Mouse (Mus musculus): Measurements from ENCODE around the gene Taf10. TPM values are rescaled to one million over a fixed set of nuclear protein-coding genes. Genes with fewer than 3 reads are reported as not detected.

Taf10 gene
- polyA plus RNA-seq, 1 experiment from 2014 or later: 154 TPM

DNA sequence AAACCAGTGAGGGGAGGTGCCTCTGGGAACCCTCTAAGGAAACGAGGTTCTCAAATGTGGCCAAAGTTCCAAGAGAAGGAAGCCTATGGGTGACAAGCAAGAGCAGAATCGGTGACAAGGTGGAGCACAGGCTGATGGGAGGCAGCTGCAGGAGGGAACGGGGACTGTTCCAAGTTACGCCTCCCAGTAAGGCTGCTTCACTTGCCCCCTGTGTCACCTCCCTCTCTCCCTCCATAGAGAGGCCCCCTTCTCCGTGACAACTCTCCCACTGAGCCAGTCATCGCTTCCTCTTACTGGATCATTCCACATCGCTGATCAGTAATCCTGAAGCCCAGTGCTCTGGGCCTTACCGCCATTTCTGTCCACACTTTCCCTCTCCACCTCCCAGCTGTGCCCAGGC is 30.5 kb upstream of the Taf10 start:
- H3K9me3 ChIP-seq: no peaks in the 10 kb centered on the region
- no peak overlapping the region for H3K27ac ChIP-seq (replicated peaks)
- H3K27me3 ChIP-seq (replicated peaks; ENCODE audit: low read depth, poor library complexity, severe bottlenecking): no peaks in the 10 kb centered on the region
- no peak for DNase-seq (ENCODE audit: low spot score)
- peaks cover 85% of the 10 kb centered on the region for H3K36me3 ChIP-seq (replicated peaks)
- H3K4me3 ChIP-seq: no peak overlapping the region
- WGBS: 61% methylated on average over 8 of the region's 8 CpGs
- peaks cover 41% of the 10 kb centered on the region for H3K4me1 ChIP-seq

DNA sequence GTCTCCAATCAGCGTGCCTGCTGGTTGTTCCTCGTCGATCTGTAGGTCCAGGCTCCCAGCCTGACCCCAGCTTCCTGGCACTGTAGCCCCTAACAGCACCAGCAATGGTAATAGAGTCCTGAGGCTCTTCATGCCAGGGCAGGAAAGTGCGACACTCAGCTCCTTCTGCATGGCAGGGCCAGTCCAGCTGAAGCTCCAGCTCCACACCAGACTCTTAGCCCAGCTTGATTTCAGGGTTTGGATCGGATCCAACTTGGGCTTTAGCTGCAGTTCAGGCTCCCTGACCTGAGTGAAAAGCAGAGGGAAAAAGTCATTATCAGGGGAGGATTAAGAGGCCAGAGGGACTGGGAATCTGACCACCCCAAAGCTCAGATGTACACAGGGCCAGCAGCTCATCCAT is 28.9 kb upstream of the Taf10 start:
- Histone ChIP-seq H3K27me3 (replicated peaks; ENCODE audit: low read depth, poor library complexity, severe bottlenecking) (no peaks in the 10 kb centered on the region), H3K4me1 (peaks cover 36% of the 10 kb centered on the region), H3K9me3 (no peaks in the 10 kb centered on the region), H3K27ac (replicated peaks) (no peak overlapping the region), H3K36me3 (replicated peaks) (peaks cover 90% of the 10 kb centered on the region), H3K4me3 (no peak overlapping the region)
- DNase-seq (ENCODE audit: low spot score): no peak
- WGBS: 88% methylated on average over 5 of the region's 5 CpGs

DNA sequence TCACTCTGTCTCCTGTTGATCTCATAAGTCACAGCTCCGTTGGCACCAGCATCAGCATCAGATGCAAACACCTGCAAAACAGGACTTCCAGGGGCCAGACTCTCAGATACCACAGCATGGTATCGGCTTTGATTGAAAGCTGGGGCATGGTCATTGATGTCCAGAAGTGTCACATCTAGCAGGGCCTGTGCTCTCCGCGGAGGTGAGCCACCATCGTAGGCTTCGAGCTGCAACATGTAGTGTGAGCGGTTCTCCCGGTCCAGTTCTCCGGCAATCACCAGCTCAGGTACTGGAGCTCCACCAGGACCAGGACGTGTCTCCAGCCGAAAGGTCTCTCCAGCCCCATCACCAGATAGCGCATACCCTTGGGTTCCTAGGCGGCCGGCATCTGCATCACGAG is 28.2 kb upstream of the Taf10 start:
- Histone ChIP-seq H3K4me3 (no peak overlapping the region), H3K9me3 (no peaks in the 10 kb centered on the region), H3K4me1 (peaks cover 36% of the 10 kb centered on the region), H3K27me3 (replicated peaks; ENCODE audit: low read depth, poor library complexity, severe bottlenecking) (no peaks in the 10 kb centered on the region), H3K36me3 (replicated peaks) (peaks cover 93% of the 10 kb centered on the region), H3K27ac (replicated peaks) (no peak overlapping the region)
- no peak for DNase-seq (ENCODE audit: low spot score)
- 94% methylated on average over 15 of the region's 15 CpGs for WGBS

DNA sequence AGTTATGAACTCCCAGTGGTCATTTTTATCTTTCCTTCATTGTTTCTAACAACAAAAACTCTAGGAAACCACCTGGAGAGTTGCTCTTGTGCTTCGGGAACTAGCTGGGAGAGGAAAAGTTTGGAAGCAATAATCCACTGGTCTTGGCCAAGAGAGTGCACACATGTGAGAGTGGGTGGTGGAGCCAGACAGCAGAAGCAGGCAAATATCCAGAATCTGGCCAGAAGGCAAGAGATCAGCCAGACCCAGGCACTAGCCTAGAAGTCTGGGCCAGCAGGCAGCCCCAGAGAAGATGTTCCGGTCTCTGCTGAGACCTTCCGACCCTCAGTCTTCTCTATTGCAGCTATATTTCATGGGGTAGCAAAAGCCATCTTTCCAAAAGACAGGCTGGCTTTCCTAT is 25.8 kb upstream of the Taf10 start:
- Histone ChIP-seq H3K4me3 (no peak overlapping the region), H3K9me3 (no peaks in the 10 kb centered on the region), H3K27ac (replicated peaks) (no peak overlapping the region), H3K27me3 (replicated peaks; ENCODE audit: low read depth, poor library complexity, severe bottlenecking) (peaks cover 9% of the 10 kb centered on the region), H3K4me1 (peaks cover 27% of the 10 kb centered on the region), H3K36me3 (replicated peaks) (peaks cover 94% of the 10 kb centered on the region)
- DNase-seq (ENCODE audit: low spot score): no peak
- 93% methylated on average over 3 of the region's 3 CpGs for WGBS

DNA sequence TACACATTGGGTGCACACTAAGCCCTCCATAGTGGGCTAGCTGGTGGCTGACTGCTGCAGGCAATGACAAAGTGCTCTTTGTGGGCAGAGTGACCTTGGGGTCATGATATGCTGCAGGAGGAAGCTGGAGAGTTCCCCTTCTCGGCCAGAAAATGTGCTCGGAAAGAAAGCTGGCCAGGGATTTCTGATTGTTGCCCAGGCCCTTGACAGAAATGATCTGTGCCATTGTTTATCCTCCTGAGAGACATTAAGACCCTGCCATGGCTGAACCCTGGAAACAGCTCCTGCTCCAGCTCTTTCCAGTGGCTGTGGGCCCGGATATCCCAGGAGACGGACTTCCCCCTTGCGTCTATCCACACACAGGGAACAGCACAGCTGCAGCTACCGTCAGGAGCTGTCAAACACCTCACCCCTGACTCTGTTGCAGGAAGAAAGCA is 23.6 kb upstream of the Taf10 start:
- peaks cover 31% of the 10 kb centered on the region for H3K27me3 ChIP-seq (replicated peaks; ENCODE audit: low read depth, poor library complexity, severe bottlenecking)
- 15% methylated on average over 6 of the region's 6 CpGs for WGBS
- H3K36me3 ChIP-seq (replicated peaks): peaks cover 98% of the 10 kb centered on the region
- H3K4me1 ChIP-seq: peaks cover 25% of the 10 kb centered on the region
- peak; percentile 57 for DNase-seq (ENCODE audit: low spot score)
- no peaks in the 10 kb centered on the region for H3K9me3 ChIP-seq
- peak overlapping the region; percentile 25 for H3K4me3 ChIP-seq
- H3K27ac ChIP-seq (replicated peaks): peak overlapping the region; percentile 36; the same call in 1 of the 2 replicates

DNA sequence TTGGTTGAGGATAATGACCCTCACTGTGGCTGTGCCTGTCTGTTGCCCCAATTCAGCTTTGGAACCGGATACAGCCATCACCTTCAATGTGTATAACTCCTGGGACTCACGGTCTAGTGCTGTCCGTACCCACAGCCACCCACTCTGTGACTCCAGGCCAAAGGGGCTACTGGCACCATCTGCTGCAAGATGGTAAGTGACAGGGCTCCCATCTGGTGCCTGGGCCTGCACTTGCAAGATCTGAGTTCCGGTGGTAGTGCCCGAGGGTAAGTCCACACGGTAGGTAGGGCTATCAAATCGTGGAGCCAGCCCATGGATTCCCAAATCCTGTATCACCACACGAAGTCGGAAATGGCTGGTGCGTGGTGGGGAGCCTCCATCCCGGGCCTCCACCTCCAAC is 20.2 kb upstream of the Taf10 start:
- Histone ChIP-seq H3K27ac (replicated peaks) (no peak overlapping the region), H3K4me1 (peaks cover 34% of the 10 kb centered on the region), H3K4me3 (no peak overlapping the region), H3K9me3 (no peaks in the 10 kb centered on the region), H3K36me3 (replicated peaks) (peaks cover 93% of the 10 kb centered on the region), H3K27me3 (replicated peaks; ENCODE audit: low read depth, poor library complexity, severe bottlenecking) (peaks cover 53% of the 10 kb centered on the region)
- DNase-seq (ENCODE audit: low spot score): no peak
- WGBS: 93% methylated on average over 11 of the region's 11 CpGs

DNA sequence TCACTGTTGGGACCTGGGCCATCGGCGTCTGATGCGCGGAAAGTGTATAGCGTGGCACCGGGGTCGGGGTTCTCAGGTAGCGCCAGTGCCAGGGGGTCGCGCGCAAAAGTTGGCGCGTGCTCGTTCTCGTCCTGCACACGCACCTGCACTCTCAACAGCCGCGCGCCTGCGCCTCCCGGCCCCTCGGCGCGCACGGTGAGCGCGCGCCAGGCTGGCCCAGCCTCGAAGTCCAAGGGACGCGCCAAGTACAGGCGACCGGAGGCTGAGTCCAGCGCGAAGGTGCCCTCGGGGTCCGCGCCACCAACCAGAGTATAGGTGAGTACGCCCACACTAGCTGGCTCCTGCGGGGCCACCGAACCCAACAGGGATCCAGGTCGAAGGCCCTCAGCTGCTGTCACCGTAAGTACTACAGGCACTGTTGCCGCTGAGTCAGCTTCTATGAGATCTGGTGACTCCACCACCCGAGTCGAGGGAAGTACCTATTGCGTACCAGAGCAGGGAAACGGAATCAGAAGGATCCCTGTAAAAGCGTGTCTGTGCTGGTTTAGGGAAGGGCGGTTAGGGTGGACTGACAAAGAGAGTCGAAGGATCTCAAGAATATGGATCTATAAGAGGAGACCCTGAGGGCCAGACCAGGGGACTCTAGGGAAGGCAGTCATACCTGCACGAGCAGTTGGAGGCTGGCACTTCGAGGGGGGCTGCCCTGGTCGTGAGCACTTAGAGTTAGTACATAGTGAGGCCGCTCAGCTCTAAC is 18.5 kb upstream of the Taf10 start:
- H3K4me3 ChIP-seq: peak overlapping the region; percentile 45
- H3K9me3 ChIP-seq: no peaks in the 10 kb centered on the region
- DNase-seq (ENCODE audit: low spot score): no peak
- peaks cover 53% of the 10 kb centered on the region for H3K27me3 ChIP-seq (replicated peaks; ENCODE audit: low read depth, poor library complexity, severe bottlenecking)
- 16% methylated on average over 55 of the region's 55 CpGs for WGBS
- no peak overlapping the region for H3K27ac ChIP-seq (replicated peaks)
- H3K4me1 ChIP-seq: peaks cover 19% of the 10 kb centered on the region
- peaks cover 94% of the 10 kb centered on the region for H3K36me3 ChIP-seq (replicated peaks)

DNA sequence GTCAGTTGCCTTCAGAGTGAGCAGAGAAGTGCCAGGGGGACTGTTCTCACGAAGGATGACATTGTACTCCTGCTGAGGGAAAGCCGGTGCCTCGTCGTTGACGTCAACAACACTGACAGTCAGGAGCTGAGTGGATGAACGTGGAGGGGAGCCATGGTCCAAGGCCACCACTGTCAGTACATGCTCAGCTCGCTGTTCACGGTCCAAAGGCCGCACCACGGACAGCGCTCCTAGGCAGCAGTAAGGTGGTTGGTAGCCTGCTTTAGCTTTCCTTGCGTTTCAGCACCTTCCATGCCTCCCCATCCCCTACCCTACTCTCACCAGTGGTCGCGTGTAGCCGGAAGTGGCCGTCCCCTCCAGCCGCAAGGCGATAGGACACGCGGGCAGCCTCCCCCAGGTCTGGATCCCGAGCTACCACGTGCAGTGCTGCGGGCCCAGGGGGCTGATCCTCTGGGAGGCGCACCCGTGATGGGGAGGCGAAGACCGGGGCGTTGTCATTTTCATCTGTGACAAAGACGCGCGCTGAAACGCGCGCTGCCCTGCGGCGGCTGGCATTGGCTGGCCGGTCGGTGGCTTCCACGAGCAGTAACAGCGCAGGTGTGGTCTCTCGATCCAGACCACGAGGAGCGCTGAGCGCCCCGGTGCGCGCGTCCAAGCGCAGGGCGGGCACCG is 17.8 kb upstream of the Taf10 start:
- WGBS: 18% methylated on average over 51 of the region's 51 CpGs

DNA sequence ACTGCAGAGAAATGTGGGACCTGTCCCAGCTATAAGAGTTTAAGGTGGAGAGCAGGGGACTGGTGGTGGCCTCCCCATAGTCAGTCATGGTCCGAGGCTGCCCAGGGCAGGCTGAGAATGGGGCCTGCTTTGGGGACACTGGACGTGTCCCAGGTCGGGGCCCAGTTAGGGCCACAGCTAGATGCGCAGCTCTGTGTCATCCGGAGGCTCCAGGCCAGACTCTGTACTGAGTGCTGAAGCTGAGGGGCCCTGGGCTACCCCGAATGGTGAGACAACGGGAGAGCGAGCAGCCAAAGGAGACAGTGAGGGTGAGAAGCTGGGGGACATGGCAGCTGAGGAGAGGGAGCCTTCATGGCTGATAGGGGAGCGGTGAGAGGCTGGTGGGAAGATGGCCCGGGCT is 9.1 kb upstream of the Taf10 start:
- no peaks in the 10 kb centered on the region for H3K27me3 ChIP-seq (replicated peaks; ENCODE audit: low read depth, poor library complexity, severe bottlenecking)
- peaks cover 14% of the 10 kb centered on the region for H3K4me1 ChIP-seq
- DNase-seq (ENCODE audit: low spot score): no peak
- 93% methylated on average over 10 of the region's 10 CpGs for WGBS
- H3K27ac ChIP-seq (replicated peaks): no peak overlapping the region
- no peaks in the 10 kb centered on the region for H3K9me3 ChIP-seq
- H3K36me3 ChIP-seq (replicated peaks): peaks cover 72% of the 10 kb centered on the region
- no peak overlapping the region for H3K4me3 ChIP-seq

More for the DNA sequence above, 17.8 kb upstream of the Taf10 start:
- Histone ChIP-seq H3K9me3 (no peaks in the 10 kb centered on the region), H3K27ac (replicated peaks) (no peak overlapping the region), H3K27me3 (replicated peaks; ENCODE audit: low read depth, poor library complexity, severe bottlenecking) (peaks cover 53% of the 10 kb centered on the region), H3K36me3 (replicated peaks) (peaks cover 95% of the 10 kb centered on the region), H3K4me3 (peak overlapping the region; percentile 45), H3K4me1 (peaks cover 12% of the 10 kb centered on the region)
- peak; percentile 39 for DNase-seq (ENCODE audit: low spot score)

DNA sequence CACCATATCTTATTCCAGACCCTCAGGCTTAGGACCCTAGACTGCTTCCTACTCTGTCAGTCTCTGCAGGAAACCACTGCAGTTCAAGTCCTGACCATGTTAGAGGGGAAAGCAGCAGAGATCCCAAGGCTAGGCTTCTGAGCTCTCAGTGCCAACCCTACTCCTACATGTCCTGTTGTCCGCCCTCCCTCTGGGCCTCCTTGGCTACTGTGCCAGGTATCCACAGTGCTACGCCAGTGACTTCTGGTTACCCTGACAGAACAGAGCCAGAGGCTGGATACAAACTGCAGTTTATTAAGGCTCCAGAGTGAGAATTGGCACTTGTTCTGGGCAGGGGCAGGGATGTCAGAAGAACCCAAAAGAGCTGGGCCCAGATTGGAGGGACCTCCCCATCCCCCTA is 8.6 kb upstream of the Taf10 start:
- Histone ChIP-seq H3K27me3 (replicated peaks; ENCODE audit: low read depth, poor library complexity, severe bottlenecking) (no peaks in the 10 kb centered on the region), H3K27ac (replicated peaks) (no peak overlapping the region), H3K4me1 (peaks cover 14% of the 10 kb centered on the region), H3K4me3 (no peak overlapping the region), H3K9me3 (no peaks in the 10 kb centered on the region), H3K36me3 (replicated peaks) (peaks cover 72% of the 10 kb centered on the region)
- WGBS: 80% methylated on average over 2 of the region's 2 CpGs
- no peak for DNase-seq (ENCODE audit: low spot score)

DNA sequence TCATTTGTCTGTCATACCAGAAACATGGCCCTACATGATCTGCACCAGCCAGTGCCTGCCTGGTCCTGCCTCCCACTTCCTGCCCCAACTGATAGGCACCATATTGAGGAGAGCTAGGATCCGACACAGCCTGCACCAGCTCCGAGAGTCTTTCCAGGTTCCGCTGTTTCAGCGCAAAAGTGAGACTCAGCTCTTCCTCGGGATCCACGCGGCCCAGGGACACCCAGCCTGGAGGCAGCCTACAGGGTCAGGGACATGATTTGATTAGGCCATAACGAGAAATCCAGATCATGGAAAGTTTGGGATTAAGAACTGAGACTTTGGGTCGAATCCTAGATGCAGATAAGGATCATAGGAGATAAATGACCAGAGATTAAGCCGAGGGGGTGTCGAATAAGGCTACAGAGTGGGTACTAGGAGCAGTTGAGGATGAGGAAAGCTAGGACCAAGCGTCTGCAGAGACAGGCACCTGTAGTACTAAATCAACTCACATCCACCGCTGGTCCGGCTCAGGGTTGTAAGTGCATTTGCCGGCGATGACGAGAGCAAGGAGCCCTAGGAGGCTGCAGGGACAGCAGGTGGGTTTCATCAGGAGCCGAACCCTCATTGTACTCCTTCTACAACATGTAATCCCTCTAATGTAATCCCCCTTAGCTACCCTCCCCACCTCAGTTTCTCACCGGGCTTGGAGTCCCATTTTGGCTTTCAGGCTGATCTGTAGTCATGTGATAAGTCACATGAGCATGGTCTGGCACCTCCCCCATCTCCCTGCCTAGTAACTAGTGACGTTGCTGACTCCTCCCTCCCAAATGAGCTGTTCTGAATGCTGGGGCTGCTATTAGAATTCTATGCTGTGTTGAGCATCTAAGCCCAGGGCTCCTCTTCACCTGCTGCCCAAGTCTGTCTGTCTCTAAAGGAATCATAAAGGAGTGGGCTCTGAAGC is 7.6 kb upstream of the Taf10 start, which contains the start of gene Tpp1:
Gene Tpp1 (minus strand): TSS at position 745 of the 943 bp plus-strand sequence.
- peak within 1 kb of the TSS; percentile 81 for H3K27ac ChIP-seq (replicated peaks)
- H3K4me3 ChIP-seq: peak within 1 kb of the TSS; percentile 75
- no peaks in the 10 kb centered on the region for H3K27me3 ChIP-seq (replicated peaks; ENCODE audit: low read depth, poor library complexity, severe bottlenecking)
- H3K9me3 ChIP-seq: no peaks in the 10 kb centered on the region
- 22% methylated on average over 20 of the region's 20 CpGs for WGBS
- H3K4me1 ChIP-seq: peaks cover 14% of the 10 kb centered on the region
- H3K36me3 ChIP-seq (replicated peaks): peaks cover 71% of the 10 kb centered on the region
- DNase-seq (ENCODE audit: low spot score): peak; percentile 89

DNA sequence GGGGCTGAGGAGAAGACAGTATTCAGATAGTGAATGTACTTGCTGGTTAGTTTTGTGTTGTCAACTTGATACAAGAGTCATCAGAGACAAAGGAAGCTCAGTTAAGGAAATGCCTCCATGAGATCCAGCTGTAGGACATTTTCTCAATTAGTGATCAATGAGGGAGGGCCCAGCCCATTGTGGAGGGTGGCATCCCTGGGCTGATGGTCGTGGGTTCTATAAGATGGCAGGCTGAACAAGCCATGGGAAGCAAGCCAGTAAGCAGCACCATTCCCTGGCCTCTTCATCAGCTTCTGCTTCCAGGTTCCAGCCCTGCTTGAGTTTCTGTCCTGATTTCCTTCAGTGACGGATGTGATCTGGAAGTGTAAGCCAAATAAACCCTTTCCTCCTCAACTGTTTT is 3.6 kb upstream of the Taf10 start:
- 78% methylated on average over 2 of the region's 2 CpGs for WGBS
- no peak for DNase-seq (ENCODE audit: low spot score)
- Histone ChIP-seq H3K9me3 (no peaks in the 10 kb centered on the region), H3K36me3 (replicated peaks) (peaks cover 44% of the 10 kb centered on the region), H3K4me1 (peaks cover 31% of the 10 kb centered on the region), H3K4me3 (no peak overlapping the region), H3K27ac (replicated peaks) (no peak overlapping the region), H3K27me3 (replicated peaks; ENCODE audit: low read depth, poor library complexity, severe bottlenecking) (no peaks in the 10 kb centered on the region)
